Mouse (Mus musculus): ENCODE measurements around the gene Ptprm. TPM values are rescaled to one million over a fixed set of nuclear protein-coding genes. Genes with fewer than 3 reads are reported as not detected.
A peak's percentile ranks its signal among the peaks of the same experiment; 100 is the strongest.

The Ptprm gene
- total and polyA plus RNA-seq, 3 experiments: not detected

DNA sequence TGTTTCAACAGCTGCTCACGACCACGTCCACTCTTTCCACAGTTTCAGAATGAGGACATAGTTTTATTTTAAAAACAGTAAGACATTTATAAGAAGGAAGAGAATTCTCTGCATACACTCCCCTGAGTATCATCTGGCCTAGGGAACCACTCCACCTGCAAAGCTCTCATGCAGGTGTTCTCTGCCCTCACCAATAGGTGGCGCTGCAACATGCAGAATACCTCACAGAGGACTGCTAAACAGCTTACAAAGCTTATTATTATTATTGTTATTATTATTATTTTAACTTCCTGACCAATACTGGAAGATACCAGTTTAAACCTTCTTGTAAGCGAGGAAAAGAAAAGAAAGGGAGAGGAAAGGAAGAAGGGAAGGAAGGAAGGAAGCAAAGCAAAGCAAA lies 673.6 kb downstream of the Ptprm start:
- Histone ChIP-seq H3K27me3 (ENCODE audit: control insufficient read depth in 1 of 2, insufficient read depth in 2 of 2, low read length in 2 of 2) (no peaks in the 10 kb centered on the region), H3K9me3 (replicated peaks; ENCODE audit: insufficient read depth, low read length) (no peaks in the 10 kb centered on the region), H3K79me2 (ENCODE audit: control insufficient read depth, insufficient read depth, low read length, poor library complexity) (no peaks in the 10 kb centered on the region), H3K27ac (ENCODE audit: control insufficient read depth, low read depth, low read length) (no peak overlapping the region), H3K36me3 (ENCODE audit: control insufficient read depth in 1 of 2, insufficient read depth in 2 of 2, low read length in 2 of 2) (no peaks in the 10 kb centered on the region), H3K9ac (ENCODE audit: control insufficient read depth, low read depth, low read length, poor library complexity, severe bottlenecking) (no peak overlapping the region), H3K4me1 (ENCODE audit: control insufficient read depth in 1 of 2, insufficient read depth in 2 of 2, low read length in 2 of 2) (no peaks in the 10 kb centered on the region), H3K4me3 (ENCODE audit: control insufficient read depth in 1 of 2, insufficient read depth in 1 of 2, low read depth in 2 of 2, low read length in 2 of 2) (no peak overlapping the region)
- TF ChIP-seq CTCF (IDR thresholded peaks at IDR 0.05 in 2 of 3, conservative IDR thresholded peaks at IDR 0.05 in 1 of 3; ENCODE audit: control insufficient read depth in 1 of 3, insufficient read depth in 1 of 3, low read depth in 2 of 3, low read length in 3 of 3, poor library complexity in 1 of 3, severe bottlenecking in 1 of 3): peak; percentile 25 to 50 (median 33); a peak in 4 of 6 replicates
- no peak for TF ChIP-seq ZKSCAN1 (IDR thresholded peaks at IDR 0.05; ENCODE audit: low read depth, low read length)
- no peak for TF ChIP-seq MAZ (IDR thresholded peaks at IDR 0.05; ENCODE audit: low read depth, low read length)
- peak; percentile 23 for TF ChIP-seq RAD21 (IDR thresholded peaks at IDR 0.05; ENCODE audit: low read depth, low read length)
- peak; percentile 7 for DNase-seq (ENCODE audit: low read depth, low spot score)

GRCm38 (mm10) chr17:66674667-66675066 lies 679.6 kb downstream of the Ptprm start:
- no peak for TF ChIP-seq ETS1 (IDR thresholded peaks at IDR 0.05; ENCODE audit: low read depth, low read length)
- no peak for TF ChIP-seq TCF12 (IDR thresholded peaks at IDR 0.05; ENCODE audit: low read depth, low read length)
- TF ChIP-seq RAD21 (IDR thresholded peaks at IDR 0.05; ENCODE audit: low read depth, low read length): no peak
- no peak for TF ChIP-seq MAFK (IDR thresholded peaks at IDR 0.05; ENCODE audit: borderline replicate concordance, low read depth, low read length)
- TF ChIP-seq MYC (IDR thresholded peaks at IDR 0.05; ENCODE audit: low read depth, low read length): no peak
- no peak for TF ChIP-seq USF1 (IDR thresholded peaks at IDR 0.05; ENCODE audit: low read depth, low read length)
- TF ChIP-seq CTCF (IDR thresholded peaks at IDR 0.05 in 2 of 3, conservative IDR thresholded peaks at IDR 0.05 in 1 of 3; ENCODE audit: control insufficient read depth in 1 of 3, insufficient read depth in 1 of 3, low read depth in 2 of 3, low read length in 3 of 3, poor library complexity in 1 of 3, severe bottlenecking in 1 of 3): no peak
- no peak for TF ChIP-seq BHLHE40 (IDR thresholded peaks at IDR 0.05; ENCODE audit: borderline replicate concordance, low read depth, low read length)
- TF ChIP-seq POLR2AphosphoS2 (IDR thresholded peaks at IDR 0.05; ENCODE audit: low read length): no peak
- TF ChIP-seq ZKSCAN1 (IDR thresholded peaks at IDR 0.05; ENCODE audit: low read depth, low read length): no peak
- TF ChIP-seq MAZ (IDR thresholded peaks at IDR 0.05; ENCODE audit: low read depth, low read length): no peak
- no peak for TF ChIP-seq RCOR1 (IDR thresholded peaks at IDR 0.05; ENCODE audit: low read depth, low read length)
- no peak for TF ChIP-seq ELF1 (IDR thresholded peaks at IDR 0.05; ENCODE audit: low read depth, low read length)
- no peaks in the 10 kb centered on the region for H3K27me3 ChIP-seq (ENCODE audit: control insufficient read depth in 1 of 2, insufficient read depth in 2 of 2, low read length in 2 of 2)
- H3K36me3 ChIP-seq (ENCODE audit: control insufficient read depth in 1 of 2, insufficient read depth in 2 of 2, low read length in 2 of 2): no peaks in the 10 kb centered on the region
- H3K9me3 ChIP-seq (replicated peaks; ENCODE audit: insufficient read depth, low read length): no peaks in the 10 kb centered on the region
- no peak for DNase-seq (ENCODE audit: low read depth, low spot score)
- H3K9ac ChIP-seq (ENCODE audit: control insufficient read depth, low read depth, low read length, poor library complexity, severe bottlenecking): no peak overlapping the region
- H3K27ac ChIP-seq (ENCODE audit: control insufficient read depth, low read depth, low read length): no peak overlapping the region
- H3K79me2 ChIP-seq (ENCODE audit: control insufficient read depth, insufficient read depth, low read length, poor library complexity): no peaks in the 10 kb centered on the region
- H3K4me1 ChIP-seq (ENCODE audit: control insufficient read depth in 1 of 2, insufficient read depth in 2 of 2, low read length in 2 of 2): no peaks in the 10 kb centered on the region
- no peak overlapping the region for H3K4me3 ChIP-seq (ENCODE audit: control insufficient read depth in 1 of 2, insufficient read depth in 1 of 2, low read depth in 2 of 2, low read length in 2 of 2)

DNA sequence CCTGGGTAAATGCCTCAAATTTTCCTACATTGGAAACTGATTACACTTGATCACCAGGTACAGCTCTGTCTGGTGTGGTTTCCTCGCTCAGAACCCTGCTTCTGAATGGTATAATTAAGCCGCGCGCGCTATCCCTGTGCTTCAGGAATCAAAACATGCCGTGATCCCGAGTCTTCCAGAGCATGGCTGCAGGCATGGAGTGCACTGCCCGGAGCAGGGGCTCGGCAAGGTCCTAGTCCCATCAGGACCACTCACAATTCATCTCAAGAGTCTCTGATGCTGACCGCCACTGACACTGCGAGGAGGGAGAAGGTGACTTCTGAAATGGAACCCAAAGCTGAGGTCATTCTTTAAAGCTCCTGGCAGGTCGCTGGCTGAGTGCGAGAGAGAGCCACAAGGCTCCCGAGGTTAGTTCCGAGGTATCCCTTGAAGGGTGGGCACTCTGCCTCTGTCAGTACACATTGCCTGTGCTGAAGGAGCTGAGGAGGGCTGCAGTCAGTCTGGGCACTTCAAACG lies 682.5 kb downstream of the Ptprm start:
- DNase-seq (ENCODE audit: low read depth, low spot score): no peak
- Histone ChIP-seq H3K36me3 (ENCODE audit: control insufficient read depth in 1 of 2, insufficient read depth in 2 of 2, low read length in 2 of 2) (no peaks in the 10 kb centered on the region), H3K9me3 (replicated peaks; ENCODE audit: insufficient read depth, low read length) (no peaks in the 10 kb centered on the region), H3K4me3 (ENCODE audit: control insufficient read depth in 1 of 2, insufficient read depth in 1 of 2, low read depth in 2 of 2, low read length in 2 of 2) (no peak overlapping the region), H3K27me3 (ENCODE audit: control insufficient read depth in 1 of 2, insufficient read depth in 2 of 2, low read length in 2 of 2) (no peaks in the 10 kb centered on the region), H3K4me1 (ENCODE audit: control insufficient read depth in 1 of 2, insufficient read depth in 2 of 2, low read length in 2 of 2) (no peaks in the 10 kb centered on the region), H3K9ac (ENCODE audit: control insufficient read depth, low read depth, low read length, poor library complexity, severe bottlenecking) (no peak overlapping the region), H3K79me2 (ENCODE audit: control insufficient read depth, insufficient read depth, low read length, poor library complexity) (no peaks in the 10 kb centered on the region), H3K27ac (ENCODE audit: control insufficient read depth, low read depth, low read length) (no peak overlapping the region)
- TF ChIP-seq POLR2A (IDR thresholded peaks at IDR 0.05; ENCODE audit: control insufficient read depth in 1 of 2, insufficient read depth in 1 of 2, low read depth in 1 of 2, low read length in 2 of 2, poor library complexity in 1 of 2) (no peak), CHD1 (IDR thresholded peaks at IDR 0.05; ENCODE audit: low read depth, low read length) (no peak), EP300 (IDR thresholded peaks at IDR 0.05; ENCODE audit: low read depth in 1 of 2, low read length in 2 of 2) (no peak), POLR2AphosphoS2 (IDR thresholded peaks at IDR 0.05; ENCODE audit: low read length) (no peak), JUND (IDR thresholded peaks at IDR 0.05; ENCODE audit: low read depth, low read length) (no peak), USF1 (IDR thresholded peaks at IDR 0.05; ENCODE audit: low read depth, low read length) (no peak), MAX (IDR thresholded peaks at IDR 0.05; ENCODE audit: low read length) (no peak), MYC (IDR thresholded peaks at IDR 0.05; ENCODE audit: low read depth, low read length) (no peak), CHD2 (IDR thresholded peaks at IDR 0.05; ENCODE audit: low read length) (no peak), MXI1 (IDR thresholded peaks at IDR 0.05; ENCODE audit: low read depth, low read length) (no peak), MAZ (IDR thresholded peaks at IDR 0.05; ENCODE audit: low read depth, low read length) (no peak), E2F4 (IDR thresholded peaks at IDR 0.05; ENCODE audit: borderline replicate concordance, low read depth, low read length) (no peak), ZNF384 (IDR thresholded peaks at IDR 0.05; ENCODE audit: low read depth, low read length) (no peak), MEF2A (IDR thresholded peaks at IDR 0.05; ENCODE audit: extremely low read depth, insufficient replicate concordance, low read depth, low read length, poor library complexity, severe bottlenecking) (no peak), BHLHE40 (IDR thresholded peaks at IDR 0.05; ENCODE audit: borderline replicate concordance, low read depth, low read length) (no peak), MYB (IDR thresholded peaks at IDR 0.05; ENCODE audit: low read depth, low read length) (no peak), POLR2AphosphoS5 (IDR thresholded peaks at IDR 0.05; ENCODE audit: borderline replicate concordance, low read depth, low read length) (no peak)
